Mouse (Mus musculus) limb, embryonic 11.5 days (tissue): ENCODE measurements at regions not wholly inside any gene's neighbourhood (a gene's known extent, or its start where the extent isn't known, plus 50 kb on each side); places are given as distances from the start of the nearest gene placed in this dataset.

ENCODE experiments used
- ATAC-seq: fragments of 200-750 bp; cut with Nextera tagmentation; 2 replicates; pipeline ENCODE4 v1.8.0; 2017; ENCODE audit warnings: low read depth; ENCODE audit not compliant: insufficient number of reproducible peaks, low FRiP score, low TSS enrichment
- DNase-seq: peaks from one replicate; pipeline ENCODE4 v3.0.0-alpha.2; 2015; ENCODE audit warnings: low spot score
- H3K27ac ChIP-seq: fragments of 300-500 bp; sonication (generic); replicated peaks from 2 replicates; pipeline ENCODE4 v1.5.1; 2014; ENCODE audit warnings: low read depth, mild to moderate bottlenecking, low read length
- H3K27me3 ChIP-seq: fragments of 300-500 bp; sonication (generic); 2 replicates; pipeline ENCODE4 v1.6.1; 2014; ENCODE audit warnings: mild to moderate bottlenecking, low read length, mixed read lengths; ENCODE audit not compliant: control insufficient read depth, insufficient read depth
- H3K36me3 ChIP-seq: fragments of 300-500 bp; sonication (generic); 2 replicates; pipeline ENCODE4 v1.6.1; 2014; ENCODE audit warnings: mild to moderate bottlenecking, low read length, moderate library complexity, mixed read lengths; ENCODE audit not compliant: control insufficient read depth, insufficient read depth
- H3K4me1 ChIP-seq: fragments of 300-500 bp; sonication (generic); 2 replicates; pipeline ENCODE4 v1.6.1; 2014; ENCODE audit warnings: low read length, mixed read lengths; ENCODE audit not compliant: control insufficient read depth, insufficient read depth
- H3K4me2 ChIP-seq: fragments of 300-500 bp; sonication (generic); 2 replicates; pipeline ENCODE4 v1.6.1; 2014; ENCODE audit warnings: low read depth, mild to moderate bottlenecking, moderate library complexity; ENCODE audit not compliant: severe bottlenecking
- H3K4me3 ChIP-seq: fragments of 300-500 bp; sonication (generic); 2 replicates; pipeline ENCODE4 v1.5.1; 2014; ENCODE audit warnings: low read depth, low read length
- H3K9ac ChIP-seq: fragments of 300-500 bp; sonication (generic); 2 replicates; pipeline ENCODE4 v1.6.1; 2014; ENCODE audit warnings: mild to moderate bottlenecking, low read length
- H3K9me3 ChIP-seq: fragments of 300-500 bp; sonication (generic); 2 replicates; pipeline ENCODE4 v1.6.1; 2016; ENCODE audit warnings: low read length; ENCODE audit not compliant: control insufficient read depth
- WGBS: fragments of 180-500 bp; shearing (Covaris S2); extraction: QIAGEN DNeasy Blood & Tissue Kit; methylation state at CpG from one replicate; pipeline ENCODE4 v1.1.7; 2014; 5-methylcytosine and 5-hydroxymethylcytosine counted together

DNA sequence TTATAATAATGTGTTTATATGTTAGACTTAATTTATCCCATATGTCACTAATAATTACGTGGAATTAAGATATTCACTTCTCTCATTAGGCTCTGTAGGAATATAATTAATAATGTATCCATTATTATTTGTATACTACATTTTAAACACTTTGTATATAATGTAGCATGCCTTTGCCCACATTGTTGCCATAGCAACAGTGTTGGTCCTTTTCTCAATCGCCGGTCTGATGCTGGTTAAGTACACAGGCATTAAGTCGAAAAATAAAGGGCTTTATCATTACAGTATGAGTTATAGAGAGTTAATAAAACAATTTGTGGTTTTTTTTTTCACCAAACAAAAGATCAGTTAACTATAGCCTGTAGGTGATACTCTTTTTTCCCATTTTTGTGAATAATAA, 108.4 kb downstream of the Gm13691 start:
- H3K4me1 ChIP-seq = no peaks in the 10 kb centered on the region
- H3K9ac ChIP-seq = no peak overlapping the region
- no peak for DNase-seq
- no peaks in the 10 kb centered on the region for H3K27me3 ChIP-seq
- no peak overlapping the region for H3K4me2 ChIP-seq
- no peak overlapping the region for H3K27ac ChIP-seq
- no peaks in the 10 kb centered on the region for H3K36me3 ChIP-seq
- H3K9me3 ChIP-seq = no peaks in the 10 kb centered on the region
- no peak overlapping the region for H3K4me3 ChIP-seq
- WGBS = 81% methylated on average over 4 of the region's 4 CpGs
- no peak for ATAC-seq

DNA sequence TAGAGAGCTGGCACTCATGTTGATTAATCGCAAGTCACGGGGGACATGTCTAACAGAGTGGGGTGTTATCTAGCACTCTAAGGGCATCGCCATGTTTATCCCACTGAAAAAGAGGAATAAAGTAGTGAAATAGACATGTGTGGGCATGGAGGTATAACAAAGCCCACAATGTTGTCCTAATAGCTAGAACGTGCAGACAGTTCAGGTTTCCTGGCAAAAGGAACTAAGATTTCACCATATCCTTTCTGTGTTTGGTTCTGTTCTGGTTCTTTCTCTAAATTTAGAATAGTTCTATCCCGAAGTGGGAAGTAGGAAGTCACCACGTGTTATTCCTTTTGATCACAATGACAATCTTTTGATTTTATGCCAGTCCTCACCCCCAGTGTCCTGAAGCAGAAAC, 123.2 kb downstream of the Gm13691 start:
- Histone ChIP-seq H3K27ac (no peak overlapping the region), H3K36me3 (no peaks in the 10 kb centered on the region), H3K4me2 (no peak overlapping the region), H3K4me1 (no peaks in the 10 kb centered on the region), H3K9ac (no peak overlapping the region), H3K4me3 (no peak overlapping the region), H3K9me3 (no peaks in the 10 kb centered on the region), H3K27me3 (no peaks in the 10 kb centered on the region)
- DNase-seq (no peak), ATAC-seq (no peak)
- 81% methylated on average over 6 of the region's 6 CpGs for WGBS

GRCm38 (mm10) chr2:84119839-84120238, 129.5 kb downstream of the Gm13691 start:
- 92% methylated on average over 2 of the region's 2 CpGs for WGBS
- no peak overlapping the region for H3K4me3 ChIP-seq
- H3K4me2 ChIP-seq = no peak overlapping the region
- no peaks in the 10 kb centered on the region for H3K4me1 ChIP-seq
- ATAC-seq (no peak), DNase-seq (no peak)
- no peaks in the 10 kb centered on the region for H3K27me3 ChIP-seq
- no peaks in the 10 kb centered on the region for H3K36me3 ChIP-seq
- no peak overlapping the region for H3K9ac ChIP-seq
- H3K9me3 ChIP-seq = no peaks in the 10 kb centered on the region
- H3K27ac ChIP-seq = no peak overlapping the region

DNA sequence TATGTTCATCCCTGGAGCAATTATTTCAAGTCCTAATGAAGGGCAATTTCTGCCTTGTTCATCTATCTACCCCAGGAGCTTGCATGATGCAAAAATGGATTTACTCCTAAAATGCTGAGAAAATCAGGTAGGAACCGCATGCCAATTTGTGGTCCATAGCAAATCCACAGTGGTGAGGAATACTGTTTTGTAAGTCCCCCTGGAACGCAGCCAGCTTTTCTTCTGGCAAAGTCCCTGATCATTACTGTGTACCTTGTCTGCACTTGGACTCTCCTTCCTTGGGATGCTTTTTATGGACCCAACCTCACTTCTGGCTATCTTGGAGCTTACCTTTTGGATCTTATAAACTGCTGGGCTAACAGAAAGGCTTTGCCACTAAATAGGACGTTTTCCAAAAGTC, 137.2 kb downstream of the Gm13691 start:
- Histone ChIP-seq H3K4me3 (no peak overlapping the region), H3K9me3 (no peaks in the 10 kb centered on the region), H3K27me3 (no peaks in the 10 kb centered on the region), H3K9ac (no peak overlapping the region), H3K4me1 (no peaks in the 10 kb centered on the region), H3K27ac (no peak overlapping the region), H3K4me2 (no peak overlapping the region), H3K36me3 (no peaks in the 10 kb centered on the region)
- ATAC-seq (no peak), DNase-seq (no peak)
- 81% methylated on average over 3 of the region's 3 CpGs for WGBS

GRCm38 (mm10) chr2:84161742-84162141, 171.4 kb downstream of the Gm13691 start:
- Histone ChIP-seq H3K9me3 (no peaks in the 10 kb centered on the region), H3K4me3 (no peak overlapping the region), H3K36me3 (no peaks in the 10 kb centered on the region), H3K27me3 (no peaks in the 10 kb centered on the region), H3K9ac (no peak overlapping the region), H3K4me1 (no peaks in the 10 kb centered on the region), H3K27ac (no peak overlapping the region), H3K4me2 (no peak overlapping the region)
- no peak for ATAC-seq
- DNase-seq = no peak

DNA sequence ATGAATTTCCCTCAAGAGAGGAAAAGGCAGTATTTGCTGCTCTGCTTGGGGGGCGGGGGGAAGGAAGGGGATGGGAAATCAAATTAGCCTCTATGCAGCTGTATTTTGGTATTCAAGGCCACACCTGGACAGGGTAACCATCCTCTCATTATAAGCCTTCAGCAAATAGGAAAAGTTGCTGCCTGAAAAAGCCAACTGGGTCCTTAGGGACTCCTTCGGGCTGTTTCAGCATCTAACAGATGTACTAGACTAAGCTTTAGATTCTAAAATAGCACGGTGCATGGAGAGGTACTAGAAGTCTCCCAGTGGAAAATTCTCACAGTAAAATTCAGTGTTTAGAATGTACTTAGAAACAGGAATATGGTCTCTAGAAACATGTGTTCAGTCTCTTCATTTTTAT, 183.1 kb downstream of the Gm13691 start:
- no peaks in the 10 kb centered on the region for H3K9me3 ChIP-seq
- H3K9ac ChIP-seq = no peak overlapping the region
- H3K27ac ChIP-seq = no peak overlapping the region
- no peaks in the 10 kb centered on the region for H3K4me1 ChIP-seq
- no peak overlapping the region for H3K4me3 ChIP-seq
- ATAC-seq (no peak), DNase-seq (no peak)
- no peak overlapping the region for H3K4me2 ChIP-seq
- no peaks in the 10 kb centered on the region for H3K27me3 ChIP-seq
- WGBS = 81% methylated on average over 3 of the region's 3 CpGs
- no peaks in the 10 kb centered on the region for H3K36me3 ChIP-seq

DNA sequence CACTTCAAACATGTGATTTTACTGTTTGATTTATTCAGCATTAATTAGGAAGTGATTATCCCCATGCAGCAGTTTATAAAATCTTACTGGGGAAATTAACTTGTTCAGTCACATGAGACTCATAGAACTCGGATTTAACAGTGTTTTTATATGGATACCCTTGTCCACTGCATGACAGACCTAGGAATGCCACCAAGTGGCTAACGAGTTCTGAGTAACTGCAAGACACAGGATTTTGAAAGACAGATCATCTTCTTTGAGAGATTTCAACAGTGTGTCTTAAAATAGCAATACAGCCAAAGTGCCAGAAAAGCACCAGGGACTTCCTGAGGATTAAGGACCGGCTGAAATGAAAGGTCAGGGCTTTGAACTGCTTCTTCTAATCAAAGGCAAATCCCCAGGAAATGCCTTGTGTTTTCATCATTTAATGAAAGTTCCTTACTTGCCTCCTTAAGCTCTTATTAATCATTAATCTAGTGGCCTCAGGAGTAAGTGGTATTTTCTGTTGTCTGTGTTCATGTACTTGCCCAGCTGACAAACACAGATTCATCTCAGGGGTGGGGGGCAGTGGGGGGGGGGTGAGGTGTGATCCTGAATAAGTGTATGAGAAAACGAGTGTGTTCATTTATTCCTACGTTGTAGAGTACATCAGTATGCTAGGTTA, 193.4 kb downstream of the Gm13691 start:
- Histone ChIP-seq H3K4me1 (peaks cover 4% of the 10 kb centered on the region; the same call in 1 of the 2 replicates), H3K9ac (no peak overlapping the region), H3K9me3 (no peaks in the 10 kb centered on the region), H3K27me3 (no peaks in the 10 kb centered on the region), H3K4me2 (no peak overlapping the region), H3K4me3 (no peak overlapping the region), H3K36me3 (no peaks in the 10 kb centered on the region), H3K27ac (no peak overlapping the region)
- WGBS = 22% methylated on average over 5 of the region's 5 CpGs
- ATAC-seq (no peak), DNase-seq (no peak)

DNA sequence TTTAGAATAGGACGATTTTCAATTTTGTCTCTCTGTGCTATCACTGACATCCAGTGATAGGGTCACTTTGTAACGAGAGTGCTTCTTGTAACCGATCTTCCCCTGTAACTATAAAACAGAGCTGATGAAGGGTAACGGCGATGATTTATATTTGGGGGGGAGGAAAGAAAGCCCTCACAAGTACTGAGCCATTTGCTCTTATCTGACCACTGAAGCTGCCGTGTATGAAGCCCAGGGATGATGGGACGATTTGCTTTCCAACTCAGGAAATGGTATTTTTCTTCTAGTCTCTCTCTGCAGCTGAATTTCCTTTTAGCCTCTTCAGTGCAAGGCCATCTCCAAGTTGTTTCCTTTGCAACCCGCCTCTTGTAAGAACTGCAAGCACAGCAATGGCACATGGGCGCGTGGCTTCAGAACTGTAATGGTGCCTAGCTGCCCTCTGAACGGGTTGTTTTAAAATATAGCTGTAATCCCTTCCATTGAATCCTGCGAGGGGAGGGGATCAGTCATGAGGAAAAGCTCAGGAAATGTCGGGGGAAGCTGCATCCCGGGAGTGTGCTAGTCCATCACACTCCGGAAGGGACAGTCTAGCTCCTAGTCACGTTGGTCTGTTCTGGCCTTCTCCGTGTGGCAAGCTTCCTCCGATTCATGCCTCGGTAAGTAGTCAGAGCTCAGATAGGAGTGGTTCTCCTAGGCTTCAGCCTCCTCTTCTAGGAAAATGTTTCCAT, 194.1 kb downstream of the Gm13691 start:
- ATAC-seq (no peak), DNase-seq (no peak)
- Histone ChIP-seq H3K36me3 (no peaks in the 10 kb centered on the region), H3K9me3 (no peaks in the 10 kb centered on the region), H3K4me2 (no peak overlapping the region), H3K27me3 (no peaks in the 10 kb centered on the region), H3K27ac (no peak overlapping the region), H3K4me1 (peaks cover 4% of the 10 kb centered on the region; the same call in 1 of the 2 replicates), H3K4me3 (no peak overlapping the region), H3K9ac (no peak overlapping the region)
- 64% methylated on average over 19 of the region's 19 CpGs for WGBS

DNA sequence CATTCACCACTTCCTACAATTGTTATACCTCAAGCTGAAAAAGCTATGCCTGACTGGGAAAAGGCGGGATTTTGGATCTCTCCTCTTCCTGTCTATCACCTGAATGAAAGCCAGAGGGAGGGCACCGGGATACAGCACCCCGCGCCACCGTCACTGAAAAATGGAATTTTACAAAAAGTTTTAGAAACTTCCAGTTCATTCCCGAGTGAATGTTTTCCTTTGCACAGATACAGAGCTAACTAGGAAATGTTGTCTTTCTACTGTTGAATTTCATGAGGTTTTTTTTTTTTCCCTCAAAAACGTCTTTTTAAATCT, 194.6 kb downstream of the Gm13691 start:
- no peaks in the 10 kb centered on the region for H3K27me3 ChIP-seq
- no peak overlapping the region for H3K4me2 ChIP-seq
- H3K4me1 ChIP-seq = peaks cover 4% of the 10 kb centered on the region; the same call in 1 of the 2 replicates
- no peaks in the 10 kb centered on the region for H3K36me3 ChIP-seq
- DNase-seq (no peak), ATAC-seq (no peak)
- no peak overlapping the region for H3K27ac ChIP-seq
- no peak overlapping the region for H3K9ac ChIP-seq
- H3K4me3 ChIP-seq = no peak overlapping the region
- 87% methylated on average over 7 of the region's 7 CpGs for WGBS
- no peaks in the 10 kb centered on the region for H3K9me3 ChIP-seq
